In the genomic region with DNA sequence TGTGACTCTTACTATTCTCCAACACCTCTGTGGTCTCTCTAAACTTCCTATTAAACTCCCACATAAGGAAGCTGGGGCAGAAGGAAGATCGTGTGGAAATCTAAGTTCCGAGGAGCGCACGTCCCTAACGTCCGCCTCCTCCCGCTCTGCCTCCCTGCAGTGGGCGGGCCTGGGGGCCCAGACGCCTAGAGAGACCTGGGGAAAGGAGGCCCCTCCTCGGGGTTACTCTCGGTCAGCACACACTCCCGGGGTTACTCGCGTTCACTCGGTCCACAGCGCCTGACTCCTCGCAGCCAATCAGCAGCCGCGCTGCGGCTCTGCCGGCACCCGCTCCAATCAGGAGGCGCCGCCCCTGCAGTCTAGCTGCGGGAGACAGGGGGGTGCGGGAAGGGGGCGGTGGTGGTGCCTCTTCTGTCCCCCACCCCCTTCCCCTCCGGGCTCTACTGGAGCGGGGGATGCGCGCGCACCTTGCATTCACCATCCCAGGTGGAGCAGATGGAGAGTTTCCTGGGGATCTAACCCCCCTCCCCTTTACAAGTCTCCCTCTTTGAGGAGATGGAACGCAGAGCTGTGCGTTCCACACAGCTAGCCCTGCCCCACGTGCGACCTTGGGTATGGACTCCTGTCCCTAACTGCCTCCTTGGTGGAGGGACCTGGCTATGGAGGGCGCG, we compare ENCODE assay signal across 8 mouse cellular contexts. TPM values are rescaled to one million over a fixed set of nuclear protein-coding genes. Genes with fewer than 3 reads are reported as not detected.
DNase-seq lines count a peak whose midpoint lies in the region; ATAC-seq and TF ChIP-seq lines count a peak whose summit lies in the region.

No protein-coding gene starts in this region.

- ATAC-seq in forebrain, embryonic 11.5 days (replicated peaks; ENCODE audit: low FRiP score): peak; percentile 99
- peak; percentile 98 for ATAC-seq in heart, embryonic 16.5 days (replicated peaks; ENCODE audit: extremely low read depth, insufficient read depth, low FRiP score)
- peak; percentile 98 for ATAC-seq in liver, embryonic 14.5 days (ENCODE audit: insufficient read depth)
- peak; percentile 99 for ATAC-seq in stomach, embryonic 15.5 days (ENCODE audit: insufficient read depth, low FRiP score, low read depth)

- WGBS in forebrain, embryonic 11.5 days: under 1% methylated on average over 37 of the region's 38 CpGs
- WGBS in heart, embryonic 16.5 days: under 1% methylated on average over 37 of the region's 38 CpGs
- WGBS in liver, embryonic 14.5 days (ENCODE audit: insufficient replicate concordance): 0% methylated on average over 36 of the region's 38 CpGs
- WGBS in stomach, embryonic 15.5 days: under 1% methylated on average over 38 of the region's 38 CpGs

- H3K4me2 ChIP-seq in forebrain, embryonic 11.5 days (ENCODE audit: low read depth, low read length, severe bottlenecking): peak overlapping the region; percentile 66
- peak overlapping the region; percentile 92 for H3K4me2 ChIP-seq in heart, embryonic 16.5 days (ENCODE audit: low read depth, low read length)
- peak overlapping the region; percentile 94 for H3K4me2 ChIP-seq in liver, embryonic 14.5 days (ENCODE audit: low read depth)
- peak overlapping the region; percentile 89 for H3K4me2 ChIP-seq in stomach, embryonic 15.5 days

- peak overlapping the region; percentile 93 for H3K27ac ChIP-seq in forebrain, embryonic 11.5 days (ENCODE audit: low read depth, low read length)
- peak overlapping the region; percentile 98 for H3K27ac ChIP-seq in heart, embryonic 16.5 days (ENCODE audit: low read length)
- H3K27ac ChIP-seq in liver, embryonic 14.5 days: peak overlapping the region; percentile 89
- peak overlapping the region; percentile 98 for H3K27ac ChIP-seq in stomach, embryonic 15.5 days

- peak; percentile 93 for DNase-seq in c-Kit-positive CD71-positive TER-119-negative erythroid progenitor cells, embryonic 14.5 days (ENCODE audit: low read depth)
- DNase-seq in forebrain, embryonic 11.5 days (ENCODE audit: low spot score): peak; percentile 99
- DNase-seq in kidney, postnatal 25 days: peak; percentile 87 to 97
- peak; percentile 91 to 94 (median 92) for DNase-seq in liver, embryonic 14.5 days (ENCODE audit: low read depth in 3 of 3, low spot score in 3 of 3)
- peak; percentile 95 for DNase-seq in neural tube, embryonic 10.5 days (ENCODE audit: extremely low spot score, low spot score)

- H3K27me3 ChIP-seq in E14TG2a.4 (ENCODE audit: insufficient read depth, low read length): no peaks in the 10 kb centered on the region; the same call in 1 of the 2 replicates
- no peaks in the 10 kb centered on the region for H3K27me3 ChIP-seq in forebrain, embryonic 11.5 days (ENCODE audit: control insufficient read depth, insufficient read depth, low read length)
- H3K27me3 ChIP-seq in heart, embryonic 16.5 days (ENCODE audit: control insufficient read depth, insufficient read depth, low read length): no peaks in the 10 kb centered on the region
- no peaks in the 10 kb centered on the region for H3K27me3 ChIP-seq in liver, embryonic 14.5 days (ENCODE audit: control insufficient read depth, insufficient read depth, low read length)
- no peaks in the 10 kb centered on the region for H3K27me3 ChIP-seq in stomach, embryonic 15.5 days (replicated peaks)

- TF ChIP-seq EP300 in liver, embryonic 14.5 days (IDR thresholded peaks at IDR 0.05; ENCODE audit: low read depth): peak; percentile 63

- H3K36me3 ChIP-seq in E14TG2a.4 (ENCODE audit: insufficient read depth, low read length): no peaks in the 10 kb centered on the region
- H3K36me3 ChIP-seq in forebrain, embryonic 11.5 days (ENCODE audit: control insufficient read depth, insufficient read depth, low read length): no peaks in the 10 kb centered on the region
- H3K36me3 ChIP-seq in heart, embryonic 16.5 days (ENCODE audit: control insufficient read depth, insufficient read depth): no peaks in the 10 kb centered on the region
- no peaks in the 10 kb centered on the region for H3K36me3 ChIP-seq in liver, embryonic 14.5 days (replicated peaks; ENCODE audit: control insufficient read depth, insufficient read depth, low read depth)
- H3K36me3 ChIP-seq in stomach, embryonic 15.5 days: no peaks in the 10 kb centered on the region

- no peak for TF ChIP-seq CTCF in E14TG2a.4 (conservative IDR thresholded peaks at IDR 0.05; ENCODE audit: low read length)
- 0 out of 2 replicates have a peak, but pooled peaks have one; percentile 4 for TF ChIP-seq CTCF in liver, embryonic 14.5 days (IDR thresholded peaks at IDR 0.05; ENCODE audit: low read depth)

- peak overlapping the region; percentile 41 for H3K9ac ChIP-seq in forebrain, embryonic 11.5 days (ENCODE audit: low read length)
- H3K9ac ChIP-seq in heart, embryonic 16.5 days (ENCODE audit: low read length): peak overlapping the region; percentile 82
- peak overlapping the region; percentile 66 for H3K9ac ChIP-seq in liver, embryonic 14.5 days (replicated peaks)
- peak overlapping the region; percentile 33; the same call in 1 of the 2 replicates for H3K9ac ChIP-seq in stomach, embryonic 15.5 days

- H3K9me3 ChIP-seq in E14TG2a.4 (ENCODE audit: low read length): no peaks in the 10 kb centered on the region
- H3K9me3 ChIP-seq in forebrain, embryonic 11.5 days (ENCODE audit: control insufficient read depth, low read length): no peaks in the 10 kb centered on the region
- H3K9me3 ChIP-seq in heart, embryonic 16.5 days (replicated peaks; ENCODE audit: control insufficient read depth, low read length): no peaks in the 10 kb centered on the region
- no peaks in the 10 kb centered on the region for H3K9me3 ChIP-seq in liver, embryonic 14.5 days (ENCODE audit: control insufficient read depth, low read length)
- no peaks in the 10 kb centered on the region for H3K9me3 ChIP-seq in stomach, embryonic 15.5 days

- H3K4me3 ChIP-seq in E14TG2a.4 (replicated peaks; ENCODE audit: low read length): peak overlapping the region; percentile 81
- peak overlapping the region; percentile 25 for H3K4me3 ChIP-seq in forebrain, embryonic 11.5 days (ENCODE audit: low read depth, low read length)
- peak overlapping the region; percentile 58 for H3K4me3 ChIP-seq in heart, embryonic 16.5 days (ENCODE audit: low read length)
- peak overlapping the region; percentile 52 to 67 for H3K4me3 ChIP-seq in liver, embryonic 14.5 days (ENCODE audit: insufficient read depth in 1 of 2, low read depth in 2 of 2, low read length in 2 of 2)
- peak overlapping the region; percentile 47 for H3K4me3 ChIP-seq in stomach, embryonic 15.5 days (replicated peaks)

- H3K4me1 ChIP-seq in E14TG2a.4 (replicated peaks; ENCODE audit: low read depth, low read length): peaks cover 91% of the 10 kb centered on the region
- peaks cover 19% of the 10 kb centered on the region; the same call in 1 of the 2 replicates for H3K4me1 ChIP-seq in forebrain, embryonic 11.5 days (replicated peaks; ENCODE audit: control insufficient read depth, insufficient read depth, low read length)
- H3K4me1 ChIP-seq in heart, embryonic 16.5 days (ENCODE audit: control insufficient read depth, insufficient read depth, low read length): peaks cover 49% of the 10 kb centered on the region
- peaks cover 55 to 63% of the 10 kb centered on the region in 2 experiments for H3K4me1 ChIP-seq in liver, embryonic 14.5 days (replicated peaks; ENCODE audit: control insufficient read depth in 2 of 2, insufficient read depth in 2 of 2, low read length in 1 of 2)
- H3K4me1 ChIP-seq in stomach, embryonic 15.5 days: peaks cover 38% of the 10 kb centered on the region

RNA-seq across cellular contexts. Expression of a gene that starts 9.3 kb away (rescaled TPM):
- polyA plus RNA-seq in forebrain, embryonic 11.5 days (2014; fragmentation: Nextera tagmentation; extraction: Ambion mirVana): 433 and 466 TPM in 2 replicates
- 134 and 148 TPM in 2 replicates for polyA plus RNA-seq in heart, embryonic 16.5 days (2015; fragmentation: Nextera tagmentation; extraction: Ambion mirVana)
- 84.0 and 116 TPM in 2 replicates for polyA plus RNA-seq in liver, embryonic 14.5 days (2012; rRNA removed)
- 80.4 and 95.4 TPM in 2 replicates for polyA plus RNA-seq in liver, embryonic 14.5 days (2014; fragmentation: Nextera tagmentation; extraction: Ambion mirVana)
- polyA plus RNA-seq in stomach, embryonic 15.5 days (2015; fragmentation: Nextera tagmentation; extraction: Ambion mirVana): 266 and 297 TPM in 2 replicates

RNA-seq across cellular contexts. Expression of a gene that starts 48.7 kb away (rescaled TPM):
- polyA plus RNA-seq in forebrain, embryonic 11.5 days (2014; fragmentation: Nextera tagmentation; extraction: Ambion mirVana): not detected in 2 replicates
- polyA plus RNA-seq in heart, embryonic 16.5 days (2015; fragmentation: Nextera tagmentation; extraction: Ambion mirVana): 4.4 and 4.8 TPM in 2 replicates
- 0.04 and 0.08 TPM in 2 replicates for polyA plus RNA-seq in liver, embryonic 14.5 days (2012; rRNA removed)
- 0.09 TPM in 1 of 2 replicates, not detected in the other for polyA plus RNA-seq in liver, embryonic 14.5 days (2014; fragmentation: Nextera tagmentation; extraction: Ambion mirVana)
- 0.12 and 0.15 TPM in 2 replicates for polyA plus RNA-seq in stomach, embryonic 15.5 days (2015; fragmentation: Nextera tagmentation; extraction: Ambion mirVana)

Comparison
In these comparisons a context has a peak if more than half of its experiments do, and no peak if none do; other contexts are left out.
1. Peak in every context shown above with its lines: DNase-seq, ATAC-seq, H3K4me3 ChIP-seq and H3K27ac ChIP-seq.
2. H3K4me3 ChIP-seq: peak in every context shown above with its lines; median percentile 81 in E14TG2a.4; 60 in liver, embryonic 14.5 days; 58 in heart, embryonic 16.5 days; 47 in stomach, embryonic 15.5 days; 25 in forebrain, embryonic 11.5 days.